ENCODE assay signal across 7 mouse cellular contexts in the genomic region with DNA sequence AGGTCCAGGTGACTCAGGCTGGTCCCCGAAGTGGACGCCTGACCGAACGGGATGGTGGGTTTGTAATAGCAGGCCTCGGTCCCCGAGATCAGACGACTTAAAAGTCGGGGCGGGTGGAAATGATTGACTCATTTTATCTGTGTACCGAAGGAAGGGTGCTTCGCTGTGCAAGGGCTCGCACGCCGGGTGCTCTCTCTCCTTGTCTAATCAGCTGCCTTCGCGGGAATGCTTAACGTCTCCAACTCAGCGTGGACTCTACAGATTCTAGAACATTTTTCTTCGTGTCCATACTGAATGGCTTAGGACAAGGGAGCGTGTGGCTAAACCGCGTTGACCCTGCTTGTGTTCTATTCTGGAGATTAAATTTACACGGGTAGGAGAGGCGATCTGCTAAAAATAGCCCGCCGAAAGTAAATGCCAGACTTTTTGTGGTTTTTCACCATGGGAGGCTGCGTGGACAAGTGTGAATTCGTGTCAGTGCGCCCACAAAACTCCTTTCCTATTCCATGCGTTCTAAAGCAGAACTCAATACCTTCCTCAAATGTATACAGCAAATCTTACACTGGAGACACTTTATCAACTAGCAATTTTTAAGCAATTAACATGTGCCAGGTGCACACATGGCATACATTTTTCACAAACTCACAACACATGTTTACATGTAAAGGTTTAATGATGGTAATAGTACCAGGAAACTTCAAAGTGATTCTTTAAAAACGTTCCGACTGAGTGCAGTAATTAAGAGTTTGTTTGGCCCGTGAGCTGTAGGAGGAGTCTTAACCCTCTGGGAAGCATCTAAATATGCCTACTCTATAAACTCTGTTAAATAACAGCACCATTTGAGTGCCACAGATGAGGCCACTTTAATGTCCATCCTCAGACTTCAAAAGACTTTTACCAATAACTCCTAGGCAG. TPM values are rescaled to one million over a fixed set of nuclear protein-coding genes. Genes with fewer than 3 reads are reported as not detected.
A peak's percentile ranks its signal among the peaks of the same experiment; 100 is the strongest.
DNase-seq lines count a peak whose midpoint lies in the region; ATAC-seq lines count a peak whose summit lies in the region.

No protein-coding gene starts in this region.

- ATAC-seq in embryonic facial prominence, embryonic 12.5 days (ENCODE audit: insufficient number of reproducible peaks, insufficient read depth, low FRiP score, low TSS enrichment): peak; percentile 8; the same call in 1 of the 2 replicates
- ATAC-seq in hindbrain, embryonic 14.5 days (ENCODE audit: low FRiP score): peak; percentile 57

- H3K27ac ChIP-seq in embryonic facial prominence, embryonic 12.5 days: peak overlapping the region; percentile 86
- H3K27ac ChIP-seq in hindbrain, embryonic 14.5 days: peak overlapping the region; percentile 43; the same call in 1 of the 2 replicates
- H3K27ac ChIP-seq in macrophage: peak overlapping the region; percentile 89

- H3K9ac ChIP-seq in embryonic facial prominence, embryonic 12.5 days: peak overlapping the region; percentile 72
- H3K9ac ChIP-seq in hindbrain, embryonic 14.5 days: peak overlapping the region; percentile 65

- peak; percentile 65 for DNase-seq in ovary, postnatal 10 days (ENCODE audit: low spot score)
- no peak for DNase-seq in ovary, postnatal 14 days (ENCODE audit: low spot score)
- no peak for DNase-seq in hindbrain, embryonic 14.5 days (ENCODE audit: low spot score)
- DNase-seq in layer of hippocampus, adult 8-10 months (ENCODE audit: low spot score in 2 of 2): no peak
- no peak for DNase-seq in adrenal gland, postnatal 4 days (ENCODE audit: low spot score in 2 of 2)

- H3K9me3 ChIP-seq in embryonic facial prominence, embryonic 12.5 days: no peaks in the 10 kb centered on the region
- H3K9me3 ChIP-seq in hindbrain, embryonic 14.5 days (ENCODE audit: control insufficient read depth, low read length): no peaks in the 10 kb centered on the region

- H3K4me3 ChIP-seq in embryonic facial prominence, embryonic 12.5 days: peak overlapping the region; percentile 73
- peak overlapping the region; percentile 69 for H3K4me3 ChIP-seq in hindbrain, embryonic 14.5 days (replicated peaks; ENCODE audit: low read length)
- H3K4me3 ChIP-seq in macrophage (ENCODE audit: inconsistent target): peak overlapping the region; percentile 77

- WGBS in embryonic facial prominence, embryonic 12.5 days: 5% methylated on average over 33 of the region's 33 CpGs
- WGBS in hindbrain, embryonic 14.5 days: 9% methylated on average over 33 of the region's 33 CpGs
- WGBS in macrophage (ENCODE audit: missing documents): 8% methylated on average over 33 of the region's 33 CpGs

- peak overlapping the region; percentile 80 for H3K4me2 ChIP-seq in embryonic facial prominence, embryonic 12.5 days (replicated peaks)
- H3K4me2 ChIP-seq in hindbrain, embryonic 14.5 days (replicated peaks): peak overlapping the region; percentile 97

- H3K36me3 ChIP-seq in embryonic facial prominence, embryonic 12.5 days: no peaks in the 10 kb centered on the region
- no peaks in the 10 kb centered on the region for H3K36me3 ChIP-seq in hindbrain, embryonic 14.5 days (replicated peaks; ENCODE audit: control insufficient read depth, insufficient read depth)
- H3K36me3 ChIP-seq in macrophage (ENCODE audit: inconsistent target): no peaks in the 10 kb centered on the region

- no peaks in the 10 kb centered on the region for H3K27me3 ChIP-seq in embryonic facial prominence, embryonic 12.5 days
- H3K27me3 ChIP-seq in hindbrain, embryonic 14.5 days (ENCODE audit: control insufficient read depth, insufficient read depth, low read length): peaks cover 9% of the 10 kb centered on the region; the same call in 1 of the 2 replicates

- peaks cover 65% of the 10 kb centered on the region for H3K79me2 ChIP-seq in macrophage (ENCODE audit: inconsistent target)

- peaks cover 33% of the 10 kb centered on the region for H3K4me1 ChIP-seq in embryonic facial prominence, embryonic 12.5 days
- H3K4me1 ChIP-seq in hindbrain, embryonic 14.5 days (replicated peaks; ENCODE audit: control insufficient read depth, insufficient read depth, low read length): peaks cover 11% of the 10 kb centered on the region; the same call in 1 of the 2 replicates

RNA-seq across cellular contexts. Expression of a gene that starts 0.7 kb away (rescaled TPM):
- polyA plus RNA-seq in embryonic facial prominence, embryonic 12.5 days (2016; fragmentation: Nextera tagmentation; extraction: Ambion mirVana): 24.3 and 24.8 TPM in 2 replicates
- 5.1 and 5.4 TPM in 2 replicates for polyA plus RNA-seq in hindbrain, embryonic 14.5 days (2014; fragmentation: Nextera tagmentation; extraction: Ambion mirVana)
- 1,000 to 10,000 TPM in 1 of 26 experiments, 100 to 1,000 TPM in 25; 347 to 1,329 (median 426) TPM for total RNA-seq in macrophage (2018; cell fraction: chromatin; rRNA removed)
- total RNA-seq in macrophage (2018; cell fraction: cytosol; rRNA removed): 100 to 1,000 TPM in 2 of 26 experiments, 10 to 100 TPM in 24; 73.8 to 104 (median 89.1) TPM
- total RNA-seq in macrophage (2018; cell fraction: nucleus; rRNA removed): 100 to 1,000 TPM; 123 to 625 (median 180) TPM
- 50.4 to 116 TPM (median 74.4 TPM) in 3 replicates for polyA plus RNA-seq in macrophage (2018)
- total RNA-seq in layer of hippocampus, adult 8-10 months (2022): 10 to 100 TPM in 3 of 4 experiments, 1 to 10 TPM in 1; 9.6 to 10.8 (median 10.2) TPM
- total RNA-seq in adrenal gland, postnatal 4 days (2021): 10 to 100 TPM; 43.6 to 48.4 TPM

RNA-seq across cellular contexts. Expression of a gene that starts 30.7 kb away (rescaled TPM):
- 25.0 and 25.7 TPM in 2 replicates for polyA plus RNA-seq in embryonic facial prominence, embryonic 12.5 days (2016; fragmentation: Nextera tagmentation; extraction: Ambion mirVana)
- 27.3 and 29.4 TPM in 2 replicates for polyA plus RNA-seq in hindbrain, embryonic 14.5 days (2014; fragmentation: Nextera tagmentation; extraction: Ambion mirVana)
- 100 to 1,000 TPM in 14 of 26 experiments, 10 to 100 TPM in 12; 28.2 to 133 (median 102) TPM for total RNA-seq in macrophage (2018; cell fraction: chromatin; rRNA removed)
- 10 to 100 TPM; 17.7 to 34.6 (median 23.2) TPM for total RNA-seq in macrophage (2018; cell fraction: cytosol; rRNA removed)
- 10 to 100 TPM; 22.3 to 72.3 (median 54.1) TPM for total RNA-seq in macrophage (2018; cell fraction: nucleus; rRNA removed)
- 17.9 to 22.7 TPM (median 19.0 TPM) in 3 replicates for polyA plus RNA-seq in macrophage (2018)
- total RNA-seq in layer of hippocampus, adult 8-10 months (2022): 10 to 100 TPM; 19.8 to 21.5 (median 20.9) TPM
- total RNA-seq in adrenal gland, postnatal 4 days (2021): 10 to 100 TPM; 24.4 to 25.3 TPM
